Mouse (Mus musculus) cerebellum, postnatal 25 days (tissue): ENCODE measurements around the gene Cyfip2.

Experiments used
- DNase-seq, 2 experiments: peaks; one replicate each; pipeline ENCODE4 v3.0.0; 2021; ENCODE audit warnings: mixed read lengths in 2 of 2

The Cyfip2 gene

GRCm38 (mm10) chr11:46307768-46308167, 4.9 kb downstream of the Cyfip2 start:
- no peak for DNase-seq

- DNase-seq = no peak
Observed at GRCm38 (mm10) chr11:46306776-46307175, 5.9 kb downstream of the Cyfip2 start.

GRCm38 (mm10) chr11:46305881-46306520, 6.7 kb downstream of the Cyfip2 start:
- no peak for DNase-seq

GRCm38 (mm10) chr11:46304864-46305710, 7.6 kb downstream of the Cyfip2 start:
- DNase-seq = peak; percentile 52 to 54

GRCm38 (mm10) chr11:46304093-46304492, 8.6 kb downstream of the Cyfip2 start:
- no peak for DNase-seq

GRCm38 (mm10) chr11:46302471-46302870, 10.2 kb downstream of the Cyfip2 start:
- DNase-seq = no peak

GRCm38 (mm10) chr11:46301579-46302248, 10.9 kb downstream of the Cyfip2 start:
- peak in 1 of 2 experiments; percentile 45 for DNase-seq

GRCm38 (mm10) chr11:46299901-46300300, 12.8 kb downstream of the Cyfip2 start:
- no peak for DNase-seq

- peak; percentile 79 to 85 for DNase-seq
Observed at GRCm38 (mm10) chr11:46298889-46299785, 13.5 kb downstream of the Cyfip2 start.

GRCm38 (mm10) chr11:46294390-46294789, 18.3 kb downstream of the Cyfip2 start:
- no peak for DNase-seq

- DNase-seq = peak; percentile 77 to 87
Observed at GRCm38 (mm10) chr11:46293491-46293890, 19.2 kb downstream of the Cyfip2 start.

GRCm38 (mm10) chr11:46290988-46291405, 21.7 kb downstream of the Cyfip2 start:
- DNase-seq = peak; percentile 42 to 45

- DNase-seq = no peak
Observed at GRCm38 (mm10) chr11:46289561-46289960, 23.1 kb downstream of the Cyfip2 start.

- no peak for DNase-seq
Observed at GRCm38 (mm10) chr11:46289022-46289421, 23.6 kb downstream of the Cyfip2 start.

- no peak for DNase-seq
Observed at GRCm38 (mm10) chr11:46288091-46288490, 24.6 kb downstream of the Cyfip2 start.

GRCm38 (mm10) chr11:46286803-46287202, 25.9 kb downstream of the Cyfip2 start:
- DNase-seq = no peak

GRCm38 (mm10) chr11:46283800-46284199, 28.9 kb downstream of the Cyfip2 start:
- no peak for DNase-seq

- DNase-seq = no peak
Observed at GRCm38 (mm10) chr11:46282612-46283011, 30.0 kb downstream of the Cyfip2 start.

GRCm38 (mm10) chr11:46278709-46279108, 34.0 kb downstream of the Cyfip2 start:
- no peak for DNase-seq

GRCm38 (mm10) chr11:46278140-46278539, 34.5 kb downstream of the Cyfip2 start:
- DNase-seq = no peak

- peak; percentile 45 to 71 for DNase-seq
Observed at GRCm38 (mm10) chr11:46276778-46277177, 35.9 kb downstream of the Cyfip2 start.

GRCm38 (mm10) chr11:46276168-46276567, 36.5 kb downstream of the Cyfip2 start:
- DNase-seq = no peak
